Mouse (Mus musculus): ENCODE results near the gene Btbd17. TPM values are rescaled to one million over a fixed set of nuclear protein-coding genes. Genes with fewer than 3 reads are reported as not detected.

Btbd17 gene
- polyA plus RNA-seq, 1 experiment, result not detected

GRCm38 (mm10) chr11:114822727-114823126, 27.0 kb upstream of the Btbd17 start:
- TF ChIP-seq TAL1 (IDR thresholded peaks at IDR 0.05; ENCODE audit: low read length) (no peak), GATA1 (IDR thresholded peaks at IDR 0.05; ENCODE audit: low read length) (no peak)
- H3K4me1 ChIP-seq (ENCODE audit: control insufficient read depth), result peaks cover 9% of the 10 kb centered on the region
- no peak overlapping the region for H3K4me3 ChIP-seq (replicated peaks)
- no peaks in the 10 kb centered on the region for H3K36me3 ChIP-seq (ENCODE audit: control insufficient read depth)
- no peaks in the 10 kb centered on the region for H3K9me3 ChIP-seq (ENCODE audit: control insufficient read depth, low read length)
- H3K27me3 ChIP-seq (ENCODE audit: control insufficient read depth), result no peaks in the 10 kb centered on the region

DNA sequence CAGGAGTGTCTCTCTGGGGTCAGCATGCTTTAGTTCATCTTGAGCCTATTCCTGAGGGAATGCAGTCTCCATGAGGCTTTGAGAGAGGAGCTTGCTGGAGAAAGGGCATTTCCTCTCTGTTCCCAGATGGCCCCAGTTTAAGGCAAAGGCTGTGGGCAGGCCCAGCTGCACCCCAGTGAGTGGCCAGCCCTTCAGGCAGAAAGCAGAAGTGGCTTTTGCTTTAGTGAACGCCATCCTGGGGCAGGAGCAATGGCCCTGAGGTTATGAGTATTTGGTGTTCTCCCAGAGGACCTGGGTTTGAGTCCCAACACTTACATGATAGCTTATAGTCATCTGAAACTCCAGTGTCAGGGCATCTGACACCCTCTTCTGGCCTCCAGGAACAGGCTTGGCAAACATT, 25.6 kb upstream of the Btbd17 start:
- H3K4me3 ChIP-seq (replicated peaks), result no peak overlapping the region
- peaks cover 1% of the 10 kb centered on the region; the same call in 1 of the 2 replicates for H3K4me1 ChIP-seq (ENCODE audit: control insufficient read depth)
- H3K36me3 ChIP-seq (ENCODE audit: control insufficient read depth), result no peaks in the 10 kb centered on the region
- H3K9me3 ChIP-seq (ENCODE audit: control insufficient read depth, low read length), result no peaks in the 10 kb centered on the region
- H3K27me3 ChIP-seq (ENCODE audit: control insufficient read depth), result no peaks in the 10 kb centered on the region
- no peak for TF ChIP-seq GATA1 (IDR thresholded peaks at IDR 0.05; ENCODE audit: low read length)
- no peak for TF ChIP-seq TAL1 (IDR thresholded peaks at IDR 0.05; ENCODE audit: low read length)

DNA sequence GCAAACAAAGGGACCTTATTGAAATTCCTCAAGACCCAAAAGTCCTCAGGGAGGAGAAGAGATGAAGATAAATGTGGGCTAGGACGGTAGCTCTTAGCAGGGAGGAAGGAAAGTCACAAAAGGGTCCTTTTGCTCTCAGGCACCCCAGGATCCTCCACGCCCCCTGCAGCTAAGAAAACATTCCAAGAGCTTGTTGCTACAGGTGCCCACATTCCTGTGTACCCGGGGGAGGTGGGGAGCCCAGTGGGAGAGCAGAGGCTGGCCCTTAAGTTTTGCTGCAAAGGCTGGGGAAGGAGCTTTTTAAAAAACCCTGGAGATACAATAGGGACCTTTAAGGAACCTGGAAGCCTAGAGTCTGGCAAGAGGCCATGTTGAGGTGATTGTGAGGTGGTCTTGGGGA, 24.7 kb upstream of the Btbd17 start:
- no peaks in the 10 kb centered on the region for H3K9me3 ChIP-seq (ENCODE audit: control insufficient read depth, low read length)
- no peaks in the 10 kb centered on the region for H3K36me3 ChIP-seq (ENCODE audit: control insufficient read depth)
- H3K4me3 ChIP-seq (replicated peaks), result no peak overlapping the region
- H3K4me1 ChIP-seq (ENCODE audit: control insufficient read depth), result no peaks in the 10 kb centered on the region
- TF ChIP-seq GATA1 (IDR thresholded peaks at IDR 0.05; ENCODE audit: low read length) (no peak), TAL1 (IDR thresholded peaks at IDR 0.05; ENCODE audit: low read length) (no peak)
- no peaks in the 10 kb centered on the region for H3K27me3 ChIP-seq (ENCODE audit: control insufficient read depth)

DNA sequence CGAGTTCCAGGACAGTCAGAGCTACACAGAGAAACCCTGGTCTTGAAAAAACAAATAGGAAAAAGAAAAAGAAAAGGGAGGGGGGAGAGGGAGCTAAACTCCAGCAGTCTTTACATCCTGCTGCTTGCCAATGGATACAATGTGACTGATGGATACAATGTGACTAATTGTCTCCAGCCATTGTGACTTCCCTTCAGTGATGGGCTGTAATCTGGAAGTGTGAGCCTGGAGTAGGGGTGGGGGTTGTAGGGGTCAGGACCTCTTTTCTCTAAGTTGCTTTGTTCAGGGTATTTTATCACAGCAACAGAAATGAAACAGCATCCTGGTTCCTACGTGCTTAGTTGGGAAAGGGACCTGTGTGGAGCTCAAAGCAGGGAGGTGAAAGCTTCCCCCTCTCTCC, 23.4 kb upstream of the Btbd17 start:
- TF ChIP-seq TAL1 (IDR thresholded peaks at IDR 0.05; ENCODE audit: low read length) (no peak), GATA1 (IDR thresholded peaks at IDR 0.05; ENCODE audit: low read length) (no peak)
- no peaks in the 10 kb centered on the region for H3K4me1 ChIP-seq (ENCODE audit: control insufficient read depth)

DNA sequence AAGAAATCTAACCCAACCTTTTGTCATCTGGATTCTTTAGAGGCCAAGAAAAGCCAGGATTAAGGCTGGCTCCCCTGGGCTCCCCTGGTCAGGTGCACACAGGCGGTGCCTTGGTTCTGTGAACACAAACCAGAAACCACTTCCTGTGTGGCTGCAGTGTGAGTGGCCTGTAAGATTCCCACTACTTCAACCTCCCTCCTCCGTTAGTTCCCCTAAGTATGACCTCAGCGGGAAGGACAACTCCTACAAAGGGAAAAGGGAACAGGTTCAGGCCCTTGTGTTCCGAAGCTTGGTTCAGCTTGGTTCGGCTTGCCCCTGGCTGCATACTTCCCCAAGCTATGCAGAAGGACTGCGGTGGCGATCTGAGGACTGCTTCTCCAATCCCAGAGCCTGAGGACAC, 22.4 kb upstream of the Btbd17 start:
- no peak overlapping the region for H3K4me3 ChIP-seq (replicated peaks)
- TF ChIP-seq TAL1 (IDR thresholded peaks at IDR 0.05; ENCODE audit: low read length), result no peak
- no peak for TF ChIP-seq GATA1 (IDR thresholded peaks at IDR 0.05; ENCODE audit: low read length)
- no peaks in the 10 kb centered on the region for H3K36me3 ChIP-seq (ENCODE audit: control insufficient read depth)
- no peaks in the 10 kb centered on the region for H3K4me1 ChIP-seq (ENCODE audit: control insufficient read depth)
- no peaks in the 10 kb centered on the region for H3K9me3 ChIP-seq (ENCODE audit: control insufficient read depth, low read length)
- H3K27me3 ChIP-seq (ENCODE audit: control insufficient read depth), result no peaks in the 10 kb centered on the region

More for the DNA sequence above, 23.4 kb upstream of the Btbd17 start:
- Histone ChIP-seq H3K4me3 (replicated peaks) (no peak overlapping the region), H3K36me3 (ENCODE audit: control insufficient read depth) (no peaks in the 10 kb centered on the region), H3K27me3 (ENCODE audit: control insufficient read depth) (no peaks in the 10 kb centered on the region), H3K9me3 (ENCODE audit: control insufficient read depth, low read length) (no peaks in the 10 kb centered on the region)

GRCm38 (mm10) chr11:114816934-114817333, 21.2 kb upstream of the Btbd17 start:
- Histone ChIP-seq H3K4me3 (replicated peaks) (no peak overlapping the region), H3K4me1 (ENCODE audit: control insufficient read depth) (no peaks in the 10 kb centered on the region), H3K36me3 (ENCODE audit: control insufficient read depth) (no peaks in the 10 kb centered on the region), H3K9me3 (ENCODE audit: control insufficient read depth, low read length) (no peaks in the 10 kb centered on the region), H3K27me3 (ENCODE audit: control insufficient read depth) (no peaks in the 10 kb centered on the region)
- TF ChIP-seq TAL1 (IDR thresholded peaks at IDR 0.05; ENCODE audit: low read length) (peak; percentile 12; the same call in 1 of the 3 replicates), GATA1 (IDR thresholded peaks at IDR 0.05; ENCODE audit: low read length) (no peak)

DNA sequence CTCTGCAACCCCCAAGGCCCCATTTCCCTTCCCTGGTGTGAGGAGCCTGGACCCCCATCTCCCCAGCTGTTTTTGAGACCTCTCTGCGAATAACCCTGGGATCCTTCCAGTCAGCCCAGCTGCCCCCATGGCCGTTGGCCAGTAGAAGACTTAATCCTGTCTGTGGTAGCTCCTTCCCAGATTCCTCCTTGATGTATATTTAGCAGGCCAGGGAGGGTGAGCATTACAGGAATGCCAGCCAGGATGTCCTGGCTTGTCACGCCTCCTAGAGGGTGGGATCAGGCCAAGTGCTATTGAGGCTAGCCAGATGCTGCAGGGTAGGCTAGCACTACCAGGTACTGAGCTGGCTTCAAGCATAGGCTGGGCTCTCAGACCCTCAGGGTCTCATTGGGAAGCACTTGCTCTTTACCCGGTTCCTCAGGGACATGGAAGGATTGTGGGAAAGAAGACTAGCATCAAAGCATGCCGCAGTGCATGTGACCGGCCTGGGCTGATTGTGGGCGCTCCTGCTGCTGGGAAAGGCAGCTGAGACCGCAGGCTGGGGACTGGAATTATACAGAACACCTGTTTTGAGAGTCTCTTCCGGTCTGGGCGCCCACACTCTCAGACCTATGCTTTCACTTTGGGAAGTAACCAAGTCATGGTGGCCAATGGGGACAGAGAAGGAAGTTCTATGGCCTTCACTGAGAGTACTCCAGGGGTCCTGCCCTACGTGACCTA, 19.3 kb upstream of the Btbd17 start:
- H3K4me1 ChIP-seq (ENCODE audit: control insufficient read depth), result no peaks in the 10 kb centered on the region
- no peaks in the 10 kb centered on the region for H3K9me3 ChIP-seq (ENCODE audit: control insufficient read depth, low read length)
- no peaks in the 10 kb centered on the region for H3K36me3 ChIP-seq (ENCODE audit: control insufficient read depth)
- TF ChIP-seq GATA1 (IDR thresholded peaks at IDR 0.05; ENCODE audit: low read length) (no peak), TAL1 (IDR thresholded peaks at IDR 0.05; ENCODE audit: low read length) (no peak)
- H3K4me3 ChIP-seq (replicated peaks), result no peak overlapping the region
- no peaks in the 10 kb centered on the region for H3K27me3 ChIP-seq (ENCODE audit: control insufficient read depth)

DNA sequence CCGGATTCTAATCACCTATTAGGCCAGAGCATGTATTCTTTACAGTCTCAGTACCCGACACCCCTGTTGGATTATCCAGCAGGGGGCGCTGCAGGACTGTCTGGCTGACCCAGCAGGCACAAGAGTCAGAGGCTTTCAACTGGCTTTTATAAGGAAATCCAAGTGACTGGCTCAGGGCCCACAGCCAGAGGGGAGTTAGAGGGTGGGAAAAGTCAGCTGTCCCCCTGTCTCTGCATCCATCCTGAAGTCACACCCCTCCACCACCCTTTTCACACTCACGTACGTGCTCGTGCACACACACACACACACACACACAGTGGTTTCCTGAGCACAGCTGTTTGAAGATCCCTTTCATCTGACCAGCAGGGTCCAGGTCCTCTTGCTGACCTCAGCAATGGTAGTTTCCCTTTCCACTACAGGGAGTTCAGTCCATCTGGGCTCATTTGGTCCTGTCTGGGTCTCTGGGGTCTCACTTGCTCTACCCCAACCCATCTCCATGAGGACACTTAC, 17.0 kb upstream of the Btbd17 start:
- Histone ChIP-seq H3K36me3 (ENCODE audit: control insufficient read depth) (no peaks in the 10 kb centered on the region), H3K4me3 (replicated peaks) (no peak overlapping the region), H3K4me1 (ENCODE audit: control insufficient read depth) (no peaks in the 10 kb centered on the region), H3K9me3 (ENCODE audit: control insufficient read depth, low read length) (no peaks in the 10 kb centered on the region), H3K27me3 (ENCODE audit: control insufficient read depth) (no peaks in the 10 kb centered on the region)
- TF ChIP-seq TAL1 (IDR thresholded peaks at IDR 0.05; ENCODE audit: low read length) (no peak), GATA1 (IDR thresholded peaks at IDR 0.05; ENCODE audit: low read length) (no peak)

DNA sequence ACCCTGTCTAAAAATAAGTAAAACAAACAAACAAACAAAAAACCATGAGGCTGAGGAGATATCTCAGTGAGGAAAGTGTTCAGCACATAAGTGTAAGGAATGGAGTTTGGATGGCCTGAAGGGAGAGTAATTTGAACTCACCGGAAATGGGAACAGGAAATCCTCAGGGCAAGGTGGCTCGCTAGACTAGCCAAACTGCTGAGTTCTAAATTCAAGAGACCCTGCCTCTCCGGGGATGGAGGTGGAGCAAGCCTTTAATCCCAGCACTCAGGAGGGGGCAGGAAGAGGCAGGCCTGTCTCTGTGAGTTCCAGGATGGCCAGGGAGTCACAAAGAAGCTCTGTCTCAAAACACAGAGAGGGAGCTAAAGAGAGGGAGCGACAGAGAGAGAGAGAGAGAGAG, 14.6 kb upstream of the Btbd17 start:
- TF ChIP-seq GATA1 (IDR thresholded peaks at IDR 0.05; ENCODE audit: low read length) (no peak), TAL1 (IDR thresholded peaks at IDR 0.05; ENCODE audit: low read length) (no peak)
- Histone ChIP-seq H3K27me3 (ENCODE audit: control insufficient read depth) (no peaks in the 10 kb centered on the region), H3K36me3 (ENCODE audit: control insufficient read depth) (no peaks in the 10 kb centered on the region), H3K9me3 (ENCODE audit: control insufficient read depth, low read length) (no peaks in the 10 kb centered on the region), H3K4me3 (replicated peaks) (no peak overlapping the region), H3K4me1 (ENCODE audit: control insufficient read depth) (no peaks in the 10 kb centered on the region)
